Mouse (Mus musculus) liver, embryonic 14.5 days (tissue): ENCODE measurements around the gene Tmem106b. TPM values are rescaled to one million over a fixed set of nuclear protein-coding genes. Genes with fewer than 3 reads are reported as not detected.

Experiments
- ATAC-seq: fragments of 200-750 bp; cut with Nextera tagmentation; 2 replicates; pipeline ENCODE4 v1.8.0; 2017; ENCODE audit warnings: moderate number of reproducible peaks, mild to moderate bottlenecking, moderate library complexity; ENCODE audit not compliant: insufficient read depth
- DNase-seq, 3 experiments: peaks; one replicate each; pipeline ENCODE4 v3.0.0-alpha.2; 2012 to 2013; ENCODE audit warnings: low read depth in 3 of 3, low spot score in 3 of 3
- H3K27ac ChIP-seq: fragments of 300-500 bp; sonication (generic); 2 replicates; pipeline ENCODE4 v1.5.1; 2014; ENCODE audit warnings: moderate library complexity, mild to moderate bottlenecking, control low read depth, inconsistent platforms
- H3K27me3 ChIP-seq: fragments of 300-500 bp; sonication (generic); 2 replicates; pipeline ENCODE4 v1.6.1; 2014; ENCODE audit warnings: mild to moderate bottlenecking, low read length, moderate library complexity; ENCODE audit not compliant: control insufficient read depth, insufficient read depth
- H3K36me3 ChIP-seq: fragments of 300-500 bp; sonication (generic); replicated peaks from 2 replicates; pipeline ENCODE4 v1.6.1; 2014; ENCODE audit warnings: low read depth; ENCODE audit not compliant: control insufficient read depth, insufficient read depth
- H3K4me1 ChIP-seq, 2 experiments: fragments of 200-500 bp in 1 of 2; fragments of 300-500 bp in 1 of 2; sonication (generic) in 1 of 2; replicated peaks; 2 replicates each; pipeline ENCODE4 v1.6.1; 2012 to 2014; ENCODE audit warnings: antibody characterized with exemption in 1 of 2, inconsistent platforms in 1 of 2, low read length in 1 of 2; ENCODE audit not compliant: control insufficient read depth in 2 of 2, insufficient read depth in 2 of 2
- H3K4me2 ChIP-seq: fragments of 300-500 bp; sonication (generic); 2 replicates; pipeline ENCODE4 v1.6.1; 2014; ENCODE audit warnings: low read depth, mild to moderate bottlenecking, control low read depth, moderate library complexity
- H3K4me3 ChIP-seq, 2 experiments: fragments of 200-500 bp in 1 of 2; fragments of 300-500 bp in 1 of 2; sonication (generic) in 1 of 2; 2 replicates each; pipeline ENCODE4 v1.5.1; 2012 to 2014; ENCODE audit warnings: low read depth in 2 of 2, low read length in 2 of 2, mild to moderate bottlenecking in 2 of 2, control low read depth in 1 of 2, inconsistent platforms in 1 of 2, moderate library complexity in 1 of 2; ENCODE audit not compliant: insufficient read depth in 1 of 2
- H3K9ac ChIP-seq: fragments of 300-500 bp; sonication (generic); replicated peaks from 2 replicates; pipeline ENCODE4 v1.6.1; 2014; ENCODE audit warnings: mild to moderate bottlenecking, control low read depth, moderate library complexity
- H3K9me3 ChIP-seq: fragments of 300-500 bp; sonication (generic); 2 replicates; pipeline ENCODE4 v1.6.1; 2016; ENCODE audit warnings: low read length, mixed read lengths; ENCODE audit not compliant: control insufficient read depth
- CTCF ChIP-seq: IDR thresholded peaks from 2 replicates; pipeline ENCODE4 v1.5.1; 2016; ENCODE audit warnings: antibody characterized with exemption, low read depth, control low read depth
- EP300 ChIP-seq: IDR thresholded peaks from 2 replicates; pipeline ENCODE4 v1.6.1; 2016; ENCODE audit warnings: antibody characterized with exemption, low read depth
- WGBS: fragments of 180-500 bp; shearing (Covaris S2); extraction: QIAGEN DNeasy Blood & Tissue Kit; methylation state at CpG from one replicate; pipeline ENCODE4 v1.1.7; 2014; ENCODE audit not compliant: insufficient replicate concordance; 5-methylcytosine and 5-hydroxymethylcytosine counted together
- polyA plus RNA-seq, 2 experiments: library from polyadenylated mRNA; depleted of rRNA in 1 of 2; stranded (reverse) in 1 of 2; unstranded in 1 of 2; fragments of >200 nt; fragmentation: Nextera tagmentation in 1 of 2; extraction: Ambion mirVana in 1 of 2; gene quantifications; 2 replicates each; pipeline versions ENCODE4 v1.2.1 to v1.2.3; 2012 to 2014

The Tmem106b gene
- polyA plus RNA-seq, 2 experiments: 4.0 to 9.9 TPM

GRCm38 (mm10) chr6:13100137-13100536, 30.6 kb downstream of the Tmem106b start:
- 65% methylated on average over 2 of the region's 2 CpGs for WGBS
- ATAC-seq (no peak), DNase-seq (no peak)
- Histone ChIP-seq H3K9ac (no peak overlapping the region), H3K36me3 (no peaks in the 10 kb centered on the region), H3K9me3 (no peaks in the 10 kb centered on the region), H3K4me1 (no peaks in the 10 kb centered on the region), H3K4me3 (no peak overlapping the region), H3K4me2 (no peak overlapping the region), H3K27ac (no peak overlapping the region), H3K27me3 (no peaks in the 10 kb centered on the region)
- no peak for TF ChIP-seq EP300

GRCm38 (mm10) chr6:13108662-13109061, 39.1 kb downstream of the Tmem106b start:
- DNase-seq (no peak), ATAC-seq (no peak)
- Histone ChIP-seq H3K4me1 (no peaks in the 10 kb centered on the region), H3K27me3 (no peaks in the 10 kb centered on the region), H3K27ac (no peak overlapping the region), H3K9me3 (no peaks in the 10 kb centered on the region), H3K9ac (no peak overlapping the region), H3K4me3 (no peak overlapping the region), H3K36me3 (no peaks in the 10 kb centered on the region), H3K4me2 (no peak overlapping the region)
- 41% methylated on average over 1 of the region's 1 CpGs for WGBS
- TF ChIP-seq CTCF: no peak
- TF ChIP-seq EP300: no peak

GRCm38 (mm10) chr6:13137255-13137654, 67.7 kb downstream of the Tmem106b start:
- Histone ChIP-seq H3K4me1 (no peaks in the 10 kb centered on the region), H3K4me3 (no peak overlapping the region), H3K36me3 (no peaks in the 10 kb centered on the region), H3K9me3 (no peaks in the 10 kb centered on the region), H3K27me3 (no peaks in the 10 kb centered on the region), H3K4me2 (no peak overlapping the region), H3K9ac (no peak overlapping the region), H3K27ac (no peak overlapping the region)
- 68% methylated on average over 1 of the region's 1 CpGs for WGBS
- DNase-seq (no peak), ATAC-seq (no peak)
- no peak for TF ChIP-seq EP300
- no peak for TF ChIP-seq CTCF

Other genes starting within 250 kb of the Tmem106b start
- not detected in 2 replicates for gene Vwde, start 155.2 kb downstream of the Tmem106b start, polyA plus RNA-seq (2012; rRNA removed)
- gene Vwde, start 155.2 kb downstream of the Tmem106b start, polyA plus RNA-seq (2014; fragmentation: Nextera tagmentation; extraction: Ambion mirVana): not detected in 2 replicates